Mouse (Mus musculus): ENCODE data around the gene Hs3st2.
"Not testable (repeated sequence)": the region's sequence is repeated elsewhere in the genome, so short reads cannot be mapped to it uniquely, and the experiment has no call there.

The Hs3st2 gene

GRCm38 (mm10) chr7:121391225-121391983 lies at the start of gene Hs3st2:
Hs3st2 (plus strand) TSS chr7:121391859.
- peak; percentile 48 for DNase-seq

DNA sequence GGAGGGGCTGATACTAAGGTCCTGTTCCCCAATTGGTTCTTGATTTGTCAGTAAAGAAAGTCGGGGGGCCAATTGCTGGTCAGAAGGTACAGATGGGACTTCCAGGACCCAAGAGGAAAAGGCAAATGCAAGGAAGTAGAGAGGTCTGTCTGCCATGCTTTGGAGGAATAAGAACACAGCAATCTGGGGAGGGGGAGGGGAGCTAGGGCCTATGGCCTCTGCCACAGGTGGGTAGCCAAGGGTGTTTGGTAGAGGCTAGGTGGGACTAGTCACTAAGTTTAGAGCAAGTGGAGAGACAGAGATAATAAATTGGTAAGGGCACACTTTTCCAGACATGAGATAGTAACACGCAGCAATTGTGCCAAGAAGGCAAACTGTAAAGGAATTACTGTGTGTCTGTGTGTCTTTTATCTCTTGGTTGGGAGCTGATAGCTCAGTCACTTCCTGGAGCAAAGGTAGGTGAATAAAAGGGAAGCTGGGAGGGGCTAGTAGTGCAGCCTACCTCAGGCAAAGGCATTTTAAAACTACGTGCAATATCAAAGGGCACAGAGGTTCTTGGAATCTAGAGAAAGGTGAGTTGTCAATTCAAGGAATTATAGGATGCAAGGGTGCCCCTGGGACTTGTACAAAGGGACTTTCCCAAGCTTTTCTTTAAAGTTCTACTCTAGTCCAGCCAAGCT lies 43.2 kb upstream of the Hs3st2 start:
- no peak for DNase-seq

GRCm38 (mm10) chr7:121351688-121352087 lies 40.0 kb upstream of the Hs3st2 start:
- no peak for DNase-seq

DNA sequence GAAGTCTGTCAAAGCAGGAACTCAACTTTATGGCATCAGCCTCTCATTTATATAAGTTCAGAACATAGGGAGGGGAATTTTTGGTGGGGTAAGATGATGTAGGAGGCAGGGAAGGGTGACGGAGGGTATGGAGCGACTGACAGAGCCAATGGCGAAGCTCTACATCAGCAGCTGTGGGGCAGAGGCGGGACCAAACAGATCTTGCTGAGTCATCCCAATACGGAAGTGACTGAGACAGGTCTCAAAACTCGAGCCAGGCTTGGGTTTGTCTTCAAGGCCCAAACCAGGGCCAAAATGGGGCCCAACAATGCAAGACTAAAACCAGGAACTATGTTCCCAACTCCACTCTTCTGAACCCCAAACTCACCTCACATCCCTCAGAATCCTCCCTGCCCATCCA lies 30.2 kb upstream of the Hs3st2 start:
- DNase-seq = not testable (repeated sequence)

- DNase-seq = no peak
Observed at GRCm38 (mm10) chr7:121365584-121365983, 26.1 kb upstream of the Hs3st2 start.

GRCm38 (mm10) chr7:121367185-121367584 lies 24.5 kb upstream of the Hs3st2 start:
- no peak for DNase-seq

DNA sequence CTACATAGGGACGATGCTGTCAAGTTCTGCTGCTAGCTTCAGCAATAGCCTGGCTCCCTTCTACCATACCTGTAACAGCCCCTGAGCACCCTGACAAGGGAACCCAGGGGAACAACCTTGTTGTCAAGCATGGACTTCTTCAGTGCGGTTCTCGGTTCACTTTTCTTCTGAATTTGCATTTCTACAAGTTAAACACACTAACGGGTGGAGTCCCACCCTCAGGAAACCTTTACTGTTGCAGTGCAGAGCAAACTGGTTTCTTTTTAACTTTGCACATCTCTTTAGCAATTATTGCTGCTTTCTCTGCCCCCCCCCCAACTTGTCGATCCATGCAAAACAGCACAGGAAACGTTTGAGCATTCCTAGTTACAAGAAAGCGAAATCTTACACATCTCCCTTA lies 19.7 kb upstream of the Hs3st2 start:
- DNase-seq = no peak

DNA sequence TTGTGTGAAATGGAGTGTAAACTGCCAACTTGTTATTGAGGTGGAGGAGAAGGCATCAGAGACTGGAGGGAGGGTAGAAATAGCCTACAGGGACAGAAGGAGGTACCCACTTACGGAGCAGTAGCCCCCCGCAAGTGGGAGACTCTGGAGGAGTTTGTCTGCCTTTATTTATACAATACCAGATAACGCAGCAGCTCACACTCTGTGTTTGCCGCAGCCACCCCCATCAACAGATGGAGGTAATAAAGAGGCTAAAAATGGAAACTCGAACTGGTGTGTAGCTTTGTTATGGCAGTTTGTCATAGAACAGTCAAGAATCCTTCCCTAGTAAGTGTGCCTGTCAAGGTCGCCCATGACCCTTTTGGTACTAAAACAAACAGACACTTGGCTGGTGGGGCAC lies 16.2 kb upstream of the Hs3st2 start:
- DNase-seq = no peak

GRCm38 (mm10) chr7:121378942-121379341 lies 12.7 kb upstream of the Hs3st2 start:
- no peak for DNase-seq

DNA sequence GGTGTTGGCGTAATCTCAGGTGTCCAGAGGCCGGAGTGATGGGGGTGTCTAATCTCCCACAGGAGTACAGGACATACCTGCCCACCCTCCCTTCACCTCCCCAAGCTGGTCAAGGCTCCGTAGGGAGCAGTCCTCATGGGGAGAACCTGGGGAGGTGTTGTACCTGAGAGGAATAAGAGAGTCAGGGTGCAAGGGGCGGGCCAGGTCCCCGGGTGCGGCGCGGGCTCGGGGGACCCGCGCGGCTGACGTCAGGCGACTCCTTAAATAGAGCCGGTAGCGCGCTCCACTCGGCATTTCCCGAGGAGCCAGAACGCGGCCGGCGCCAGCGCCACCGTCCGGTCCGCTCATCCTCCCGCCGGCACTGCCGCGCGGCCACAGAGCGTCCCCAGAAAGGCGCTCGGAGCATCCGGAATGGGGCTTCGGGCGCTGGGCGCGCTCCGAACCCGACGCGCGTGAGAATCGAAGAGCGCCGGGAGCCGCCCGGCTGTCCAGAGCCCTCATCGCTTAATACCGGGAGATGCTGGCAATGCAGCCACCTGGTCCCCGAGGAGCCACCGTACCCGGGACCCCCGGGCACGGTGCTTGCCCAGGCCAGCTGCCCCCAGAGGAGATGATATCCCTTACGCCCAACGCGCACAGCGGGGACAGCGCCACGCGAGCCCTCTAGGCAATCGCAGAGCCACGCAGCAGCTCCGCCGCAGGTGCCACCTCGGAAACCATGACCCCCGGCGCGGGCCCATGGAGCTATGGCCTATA lies 503 bp downstream of the Hs3st2 start:
- DNase-seq = no peak

DNA sequence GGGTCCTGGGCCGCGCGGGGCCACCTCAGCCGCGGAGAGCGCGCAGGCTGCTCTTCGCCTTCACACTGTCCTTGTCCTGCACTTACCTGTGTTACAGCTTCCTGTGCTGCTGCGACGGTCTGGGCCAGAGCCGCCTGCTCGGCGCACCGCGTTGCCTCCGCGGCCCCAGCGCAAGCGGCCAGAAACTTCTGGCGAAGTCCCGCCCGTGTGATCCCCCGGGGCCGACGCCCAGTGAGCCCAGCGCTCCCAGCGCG lies 1.0 kb downstream of the Hs3st2 start:
- DNase-seq = no peak

GRCm38 (mm10) chr7:121393884-121394283 lies 2.2 kb downstream of the Hs3st2 start:
- DNase-seq = no peak

- DNase-seq = no peak
Observed at GRCm38 (mm10) chr7:121394875-121395274, 3.2 kb downstream of the Hs3st2 start.

DNA sequence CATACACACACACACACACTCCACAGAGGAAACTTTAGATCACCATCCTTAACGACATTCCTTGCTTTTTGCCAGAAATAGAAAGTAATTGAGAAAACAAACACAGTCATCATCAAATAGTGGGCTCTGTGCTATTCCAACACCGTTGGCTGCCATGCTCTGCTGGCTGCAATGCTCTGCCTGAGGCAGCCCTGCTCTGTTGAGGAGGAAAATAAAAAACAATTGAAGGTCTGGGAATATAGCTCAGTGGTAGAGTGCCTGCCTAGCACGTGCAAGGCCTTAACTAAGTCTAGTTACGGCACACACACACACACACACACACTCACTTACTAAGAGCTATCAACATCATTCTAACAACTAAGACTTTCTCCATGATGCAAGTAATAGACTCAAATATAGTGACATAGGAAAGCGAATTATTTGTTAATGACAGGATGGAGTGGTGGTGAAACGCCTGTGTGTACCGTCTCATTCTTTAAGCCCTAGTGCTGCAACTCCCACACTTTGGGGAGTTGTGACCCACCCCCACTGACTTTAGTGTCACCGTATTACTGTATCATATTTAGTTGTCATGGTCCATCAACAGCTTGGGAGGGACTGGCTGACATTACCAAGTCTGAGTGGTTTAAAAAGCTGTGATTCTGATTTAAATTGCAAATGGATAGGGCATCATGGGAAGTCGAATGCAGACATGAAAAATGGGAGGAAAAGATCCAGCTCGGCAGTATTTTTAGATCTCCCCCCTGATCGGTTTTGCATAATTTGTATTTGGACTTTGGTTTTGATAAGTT lies 19.3 kb downstream of the Hs3st2 start:
- DNase-seq = no peak

DNA sequence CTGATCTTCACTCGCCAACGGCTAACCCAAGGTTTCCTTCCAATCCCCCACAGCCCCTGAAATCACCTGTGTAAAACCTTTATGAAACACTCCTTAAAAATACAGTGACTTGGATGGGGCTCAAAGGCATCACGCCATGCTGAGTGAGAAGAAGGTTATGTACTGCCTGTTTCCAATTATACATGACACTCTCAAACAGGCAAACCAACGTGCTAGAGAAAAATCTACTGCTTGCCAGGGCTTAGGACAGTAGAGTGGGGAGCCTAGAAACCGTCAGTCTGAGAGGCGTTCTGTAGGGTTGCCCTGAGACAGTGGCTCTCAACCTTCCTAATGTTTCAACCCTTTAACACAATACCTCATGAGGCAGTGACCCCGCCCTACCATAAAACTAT lies 19.8 kb downstream of the Hs3st2 start:
- DNase-seq = no peak

DNA sequence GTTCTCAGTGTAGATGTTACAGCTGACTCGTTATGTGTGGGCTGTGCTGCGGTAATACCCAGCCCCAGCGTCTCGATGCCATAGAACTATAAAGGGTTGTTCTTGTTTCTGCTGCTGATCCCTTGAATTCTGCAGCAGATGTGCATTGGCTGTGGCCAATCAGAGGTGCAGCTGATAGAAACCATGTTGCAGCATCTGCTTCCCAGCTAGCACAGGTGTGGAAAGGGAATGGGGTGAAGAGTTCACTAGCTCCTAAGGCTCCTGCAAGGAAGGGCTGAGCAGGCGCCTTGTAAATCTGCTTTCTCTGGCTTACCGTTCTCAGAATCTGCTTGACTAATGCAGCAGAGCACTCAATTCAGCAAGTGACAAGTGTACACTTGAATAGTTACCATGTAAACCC lies 45.2 kb downstream of the Hs3st2 start:
- no peak for DNase-seq

DNA sequence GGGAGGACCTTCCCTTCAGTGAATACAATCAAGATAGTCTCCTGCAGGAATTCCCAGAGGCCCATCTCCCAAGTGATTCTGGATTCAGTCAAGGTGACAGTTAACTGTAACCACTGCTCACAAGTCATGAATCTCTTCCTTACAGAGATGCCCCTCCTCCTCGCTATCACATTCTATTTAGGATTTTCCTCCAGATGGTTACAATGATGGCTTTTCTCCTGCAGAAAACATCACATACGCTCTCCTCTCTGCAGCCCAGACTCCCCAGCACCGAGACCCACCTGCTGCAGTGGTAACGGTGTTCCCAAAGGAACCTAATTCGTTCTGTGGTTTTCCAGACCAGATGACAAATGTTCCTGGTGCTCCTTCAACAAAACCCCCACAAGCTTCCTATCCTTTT lies 49.5 kb downstream of the Hs3st2 start:
- DNase-seq = no peak

GRCm38 (mm10) chr7:121444336-121444735 lies 52.7 kb downstream of the Hs3st2 start:
- DNase-seq = no peak

DNA sequence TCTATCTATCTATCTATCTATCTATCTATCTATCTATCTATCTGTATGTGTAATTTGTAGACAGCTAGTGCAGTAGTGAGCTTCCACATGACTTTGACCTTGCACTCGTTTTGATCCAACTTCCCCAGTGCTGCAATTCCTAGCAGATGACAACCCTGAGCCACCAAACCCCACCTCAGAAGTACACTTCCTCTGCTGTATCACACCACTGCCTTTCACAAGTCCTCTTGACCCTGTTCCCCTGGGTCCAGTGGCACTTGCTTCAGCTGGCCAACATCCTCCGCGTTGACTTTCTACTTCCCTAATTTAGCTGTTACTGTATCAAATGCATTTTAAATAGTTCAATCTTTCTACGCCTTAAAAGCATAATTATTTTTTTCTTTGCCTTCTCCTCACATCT lies 54.6 kb downstream of the Hs3st2 start:
- no peak for DNase-seq

GRCm38 (mm10) chr7:121450951-121451843 lies 59.5 kb downstream of the Hs3st2 start:
- DNase-seq = no peak

- DNase-seq = no peak
Observed at GRCm38 (mm10) chr7:121456716-121457115, 65.1 kb downstream of the Hs3st2 start.

DNA sequence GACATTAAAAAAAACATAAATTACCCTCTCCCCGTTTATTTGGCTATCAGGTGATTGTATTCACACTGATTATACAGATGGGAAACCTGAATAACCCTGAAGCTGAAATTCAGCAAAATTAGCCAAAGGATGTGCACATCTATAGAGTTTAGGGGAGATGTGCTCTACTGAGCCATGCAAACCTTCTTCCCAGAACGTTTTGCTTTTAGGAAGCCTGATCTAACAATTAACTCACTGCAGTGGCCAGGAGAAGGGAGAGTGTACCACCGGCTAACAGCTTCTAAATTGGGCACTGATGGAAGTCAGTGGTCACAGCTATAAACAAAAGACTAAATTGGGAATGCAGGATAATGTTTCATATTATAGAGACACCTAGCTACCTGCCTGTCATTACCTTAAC lies 66.4 kb downstream of the Hs3st2 start:
- DNase-seq = no peak

All from kidney, postnatal 14 days (tissue).